Mouse (Mus musculus): ENCODE data around the gene Rnf212b. TPM values are rescaled to one million over a fixed set of nuclear protein-coding genes. Genes with fewer than 3 reads are reported as not detected.
A peak's percentile ranks its signal among the peaks of the same experiment; 100 is the strongest.

Rnf212b gene
- total RNA-seq, 2 experiments from 2014 or later: not detected

DNA sequence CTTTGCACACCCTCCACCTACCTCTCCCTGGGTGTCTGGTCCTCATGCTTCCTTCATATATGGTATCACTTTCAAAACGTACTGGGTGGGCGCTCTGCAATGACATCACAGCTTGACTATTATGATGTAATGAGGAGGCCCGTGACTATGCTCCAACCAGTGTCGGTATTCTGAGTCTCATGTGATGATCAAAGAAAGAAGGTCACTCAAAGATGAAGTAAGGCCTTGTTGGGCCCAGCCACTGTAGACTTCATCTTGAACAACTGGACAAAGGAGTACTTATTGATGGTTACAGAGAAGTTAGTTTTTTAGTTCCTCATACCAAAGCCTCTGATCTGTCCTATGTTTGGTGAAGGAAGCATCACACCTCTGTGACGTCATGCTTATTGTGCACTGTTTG, 56.9 kb downstream of the Rnf212b start, which contains the start of gene Homez:
Gene Homez (minus strand): TSS at position 101 of the 400 bp plus-strand sequence.
- DNase-seq (ENCODE audit: low spot score in 2 of 2): no peak

DNA sequence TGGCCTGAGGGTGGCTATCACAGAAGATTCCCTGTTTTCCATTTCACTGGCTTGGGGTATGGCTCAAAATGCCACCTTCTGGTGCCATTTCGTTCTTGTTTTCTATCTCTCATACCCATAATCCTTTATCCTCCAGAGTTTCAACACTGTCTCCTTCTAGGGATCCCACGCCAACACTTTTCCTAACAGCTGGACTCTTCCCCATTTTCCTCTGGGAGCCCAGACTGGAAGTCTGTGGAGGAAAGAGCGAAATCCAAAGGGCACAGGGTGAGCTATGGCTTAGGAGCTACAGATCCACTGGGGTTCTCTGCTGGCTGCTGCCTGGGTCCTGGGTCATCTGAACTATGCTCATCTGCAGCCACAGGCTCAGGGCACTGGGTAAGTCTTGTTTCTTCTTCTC, 60.2 kb downstream of the Rnf212b start:
- DNase-seq (ENCODE audit: low spot score in 2 of 2): no peak

DNA sequence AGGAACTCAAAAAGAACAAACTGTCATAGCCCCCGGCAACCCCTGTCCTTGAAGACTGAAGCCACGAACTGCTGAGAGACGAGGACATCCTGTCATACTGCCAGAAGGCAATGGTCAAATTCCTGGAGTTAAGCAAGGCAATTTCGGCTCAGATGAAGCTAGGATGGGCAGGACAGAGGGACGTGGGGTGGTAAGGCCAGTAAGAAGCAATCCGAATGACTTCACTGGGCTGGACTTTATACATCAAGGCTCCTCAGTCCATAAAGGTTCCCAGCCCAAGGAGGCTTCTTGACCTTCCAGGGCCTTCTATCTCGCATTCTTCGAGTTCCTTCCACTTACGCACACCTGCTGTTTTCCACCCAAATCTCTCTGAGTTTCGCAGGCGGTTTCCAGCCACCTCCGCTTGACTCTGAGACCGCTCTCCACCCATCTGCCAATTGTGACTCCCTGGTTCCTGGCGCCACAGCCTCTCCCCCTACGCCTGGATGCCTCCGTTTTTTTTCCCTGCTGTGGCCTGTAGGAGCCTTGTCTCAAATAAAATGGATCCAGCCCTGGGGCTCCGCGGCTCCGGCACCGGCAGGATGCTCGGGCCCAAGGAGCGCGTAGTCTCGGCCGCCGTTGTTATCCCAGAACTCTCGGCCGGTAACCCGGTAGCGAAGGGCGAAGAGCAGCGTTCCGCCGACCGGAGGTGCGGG, 62.0 kb downstream of the Rnf212b start:
- DNase-seq (ENCODE audit: low spot score in 2 of 2): no peak

DNA sequence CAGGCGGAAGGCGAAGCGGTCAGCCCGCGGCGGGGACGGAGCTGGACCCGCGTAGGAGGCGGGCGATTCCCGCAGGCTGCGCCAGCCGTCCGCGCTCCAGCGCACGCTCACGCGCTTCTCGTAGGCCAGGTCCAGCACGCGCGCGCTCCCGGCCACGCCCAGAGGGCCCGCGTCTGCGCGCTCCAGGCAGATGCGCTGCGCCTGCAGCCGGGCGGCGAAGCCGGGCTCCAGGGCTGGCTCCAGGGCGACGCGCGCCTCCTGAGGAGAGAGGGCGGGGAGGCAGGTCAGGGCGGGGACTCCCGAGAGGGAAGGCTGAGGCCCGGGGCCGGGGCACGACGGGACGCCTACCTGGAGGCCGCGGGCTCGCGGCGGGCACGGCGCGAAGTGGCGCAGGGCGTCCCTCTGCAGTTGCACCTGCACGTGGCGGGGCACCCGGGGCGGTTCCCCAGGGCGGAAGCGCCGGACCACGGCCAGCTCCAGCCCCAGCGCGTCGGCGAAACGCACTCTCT, 62.7 kb downstream of the Rnf212b start:
- peak; percentile 85 to 92 for DNase-seq (ENCODE audit: low spot score in 2 of 2)

DNA sequence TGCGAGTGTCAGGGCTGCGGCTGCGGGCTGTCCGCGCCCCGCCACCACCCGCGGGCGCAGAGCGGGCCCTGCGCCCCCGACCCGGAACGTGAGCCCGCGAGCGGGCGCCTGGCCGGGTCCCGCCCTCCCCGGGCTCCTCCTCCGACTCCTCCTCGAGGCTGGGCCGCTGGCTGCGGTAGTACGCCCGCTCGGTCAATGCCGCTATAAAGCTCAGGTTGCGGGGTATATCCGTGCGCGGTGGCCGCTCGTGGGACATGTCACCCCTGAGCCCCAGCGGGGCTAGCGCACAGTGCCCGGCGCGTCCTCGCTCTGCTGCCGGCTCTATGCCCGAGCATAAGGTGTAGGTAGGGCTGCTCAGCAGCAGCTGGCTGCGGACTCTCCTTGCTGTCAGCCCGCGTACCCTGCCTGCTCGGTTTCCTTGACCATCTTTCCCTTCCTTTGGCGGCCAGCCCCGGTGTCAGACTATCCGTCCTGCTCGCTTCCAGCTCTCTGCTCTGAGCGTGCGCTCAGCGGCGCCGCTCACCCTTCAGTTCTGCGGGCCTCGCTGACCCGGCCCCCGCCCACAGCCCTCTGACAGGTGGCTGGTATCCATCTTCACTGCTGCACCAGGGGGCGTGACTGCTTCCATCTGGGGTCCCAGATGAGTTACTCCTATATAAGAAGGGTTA, 63.2 kb downstream of the Rnf212b start, which contains the start of gene Ppp1r3e:
Gene Ppp1r3e (minus strand): TSS at position 503 of the 668 bp plus-strand sequence.
- peak; percentile 58 to 75 for DNase-seq (ENCODE audit: low spot score in 2 of 2)

DNA sequence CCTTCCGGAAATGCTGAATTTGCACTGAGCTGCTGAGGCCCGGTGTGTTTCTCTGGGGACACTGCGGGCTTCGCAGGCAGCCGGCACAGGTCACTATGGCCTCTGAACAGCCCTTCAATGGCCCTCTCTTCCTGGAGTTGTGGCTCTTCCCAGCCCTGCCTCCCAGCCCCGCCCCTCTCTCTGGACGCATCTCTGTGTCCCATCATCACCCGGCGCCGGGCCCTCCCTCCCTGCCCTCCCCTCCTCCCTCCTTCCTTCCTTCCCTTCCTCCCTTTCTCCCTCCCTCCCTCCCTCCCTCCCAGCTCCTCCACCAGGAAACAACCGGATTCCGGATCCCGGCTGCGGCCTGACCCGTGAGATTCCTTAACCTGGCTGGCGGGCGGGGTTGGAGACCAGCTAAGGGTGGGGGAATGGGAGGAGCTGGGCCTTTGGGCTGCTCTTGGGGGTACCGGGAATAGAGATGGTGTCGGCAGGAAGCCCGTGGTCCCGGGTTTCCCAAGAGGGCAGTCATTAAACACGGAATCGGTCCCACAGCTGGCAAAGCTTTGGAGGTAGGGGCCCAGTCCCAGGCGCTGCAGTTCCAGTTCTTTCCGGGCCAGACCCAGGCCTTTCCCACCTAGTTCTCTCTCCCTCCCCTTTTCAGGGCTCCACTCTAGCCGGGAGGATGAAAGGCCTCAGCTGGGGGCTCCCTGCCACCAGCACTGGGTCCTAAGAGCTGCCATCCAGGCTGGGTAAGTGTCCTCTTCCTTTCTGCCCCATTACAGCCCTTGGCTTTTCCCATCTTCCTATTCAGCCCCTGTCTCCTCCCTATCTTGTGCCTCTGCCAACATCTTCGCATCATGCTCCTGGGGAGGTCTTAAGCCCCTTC, 69.4 kb downstream of the Rnf212b start, which contains the start of the genes Bcl2l2 and Gm20521:
Gene Bcl2l2 (plus strand): TSS at position 224 of the 868 bp plus-strand sequence.
Gene Gm20521 (plus strand): TSS at position 288 of the 868 bp plus-strand sequence.
- peak; percentile 75 to 81 for DNase-seq (ENCODE audit: low spot score in 2 of 2)

DNA sequence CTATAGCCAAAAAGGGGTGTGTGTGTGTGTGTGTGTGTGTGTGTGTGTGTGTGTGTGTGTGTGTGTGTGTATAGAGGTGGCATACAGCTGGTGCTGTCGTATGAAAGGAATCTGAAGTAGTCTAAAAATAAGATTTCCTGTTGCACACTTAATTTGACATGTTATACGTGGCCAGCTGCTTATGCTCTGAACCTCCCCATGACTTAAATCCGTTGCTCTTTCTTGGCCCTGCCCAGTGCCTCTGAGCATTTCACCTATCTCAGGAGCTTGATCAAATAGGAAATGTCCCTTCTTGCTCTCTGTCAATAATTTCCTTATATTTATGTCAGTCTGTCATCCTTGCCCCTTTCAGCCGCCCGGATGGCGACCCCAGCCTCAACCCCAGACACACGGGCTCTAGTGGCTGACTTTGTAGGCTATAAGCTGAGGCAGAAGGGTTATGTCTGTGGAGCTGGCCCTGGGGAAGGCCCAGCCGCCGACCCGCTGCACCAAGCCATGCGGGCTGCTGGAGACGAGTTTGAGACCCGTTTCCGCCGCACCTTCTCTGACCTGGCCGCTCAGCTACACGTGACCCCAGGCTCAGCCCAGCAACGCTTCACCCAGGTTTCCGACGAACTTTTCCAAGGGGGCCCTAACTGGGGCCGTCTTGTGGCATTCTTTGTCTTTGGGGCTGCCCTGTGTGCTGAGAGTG, 70.2 kb downstream of the Rnf212b start:
- no peak for DNase-seq (ENCODE audit: low spot score in 2 of 2)

DNA sequence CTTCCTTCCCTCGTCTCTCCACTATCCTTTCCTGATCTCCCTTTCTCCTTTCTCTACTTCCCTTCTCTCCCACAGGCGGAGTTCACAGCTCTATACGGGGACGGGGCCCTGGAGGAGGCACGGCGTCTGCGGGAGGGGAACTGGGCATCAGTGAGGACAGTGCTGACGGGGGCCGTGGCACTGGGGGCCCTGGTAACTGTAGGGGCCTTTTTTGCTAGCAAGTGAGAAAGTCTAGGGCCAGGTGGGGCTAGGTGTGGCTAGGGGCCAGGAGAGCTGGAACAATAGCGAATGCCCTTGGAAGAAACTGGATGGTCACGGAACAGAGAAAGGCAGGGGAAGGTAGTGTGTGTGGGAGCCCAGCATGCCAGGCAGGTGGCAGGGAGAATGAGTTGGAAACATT, 71.4 kb downstream of the Rnf212b start:
- no peak for DNase-seq (ENCODE audit: low spot score in 2 of 2)

DNA sequence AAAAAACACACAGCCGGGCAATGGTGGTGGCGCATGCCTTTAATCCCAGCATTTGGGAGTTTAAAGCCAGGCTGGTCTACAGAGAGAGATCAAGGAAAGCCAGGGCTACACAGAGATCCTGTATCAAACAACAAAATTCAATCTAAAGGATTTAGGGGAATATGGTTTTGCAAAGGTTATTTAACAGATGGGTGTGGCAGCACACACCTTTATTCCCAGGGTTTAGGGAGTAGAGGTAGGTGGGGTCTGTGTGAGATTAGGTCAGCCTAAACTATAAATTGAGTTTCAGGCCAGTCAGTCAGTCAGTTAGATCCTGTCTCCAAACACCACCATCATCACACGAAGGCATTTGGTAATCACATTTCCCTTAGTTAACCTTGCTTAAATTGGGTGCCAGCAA, 78.3 kb downstream of the Rnf212b start, which contains the start of gene Pabpn1:
Gene Pabpn1 (plus strand): TSS at position 301 of the 400 bp plus-strand sequence.
- no peak for DNase-seq (ENCODE audit: low spot score in 2 of 2)

DNA sequence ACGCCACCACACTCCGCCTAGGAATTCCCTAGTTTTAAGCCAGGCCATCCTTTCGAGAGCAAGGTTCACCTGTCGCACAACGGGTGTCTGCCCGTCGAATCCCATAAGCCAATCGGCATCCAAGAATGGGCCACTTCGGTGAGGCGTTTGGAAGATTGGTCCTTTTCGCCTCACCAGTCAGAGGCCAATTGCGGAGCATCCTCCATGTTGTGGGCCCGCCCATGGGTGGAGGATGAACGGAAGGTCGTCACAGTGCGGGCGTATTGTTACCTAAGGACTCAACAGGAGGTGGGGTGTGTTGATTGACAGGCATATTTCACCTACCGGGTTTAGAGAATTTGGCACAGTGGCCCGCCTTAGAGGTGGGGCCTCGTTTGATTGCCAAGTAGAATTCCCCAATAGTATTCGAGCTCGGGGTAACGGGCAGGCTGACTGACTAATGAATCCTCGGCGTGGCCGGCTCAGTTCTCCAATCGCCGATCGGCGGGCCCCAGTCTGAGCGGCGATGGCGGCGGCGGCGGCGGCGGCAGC, 79.8 kb downstream of the Rnf212b start:
- DNase-seq (ENCODE audit: low spot score in 2 of 2): peak; percentile 97 to 98

DNA sequence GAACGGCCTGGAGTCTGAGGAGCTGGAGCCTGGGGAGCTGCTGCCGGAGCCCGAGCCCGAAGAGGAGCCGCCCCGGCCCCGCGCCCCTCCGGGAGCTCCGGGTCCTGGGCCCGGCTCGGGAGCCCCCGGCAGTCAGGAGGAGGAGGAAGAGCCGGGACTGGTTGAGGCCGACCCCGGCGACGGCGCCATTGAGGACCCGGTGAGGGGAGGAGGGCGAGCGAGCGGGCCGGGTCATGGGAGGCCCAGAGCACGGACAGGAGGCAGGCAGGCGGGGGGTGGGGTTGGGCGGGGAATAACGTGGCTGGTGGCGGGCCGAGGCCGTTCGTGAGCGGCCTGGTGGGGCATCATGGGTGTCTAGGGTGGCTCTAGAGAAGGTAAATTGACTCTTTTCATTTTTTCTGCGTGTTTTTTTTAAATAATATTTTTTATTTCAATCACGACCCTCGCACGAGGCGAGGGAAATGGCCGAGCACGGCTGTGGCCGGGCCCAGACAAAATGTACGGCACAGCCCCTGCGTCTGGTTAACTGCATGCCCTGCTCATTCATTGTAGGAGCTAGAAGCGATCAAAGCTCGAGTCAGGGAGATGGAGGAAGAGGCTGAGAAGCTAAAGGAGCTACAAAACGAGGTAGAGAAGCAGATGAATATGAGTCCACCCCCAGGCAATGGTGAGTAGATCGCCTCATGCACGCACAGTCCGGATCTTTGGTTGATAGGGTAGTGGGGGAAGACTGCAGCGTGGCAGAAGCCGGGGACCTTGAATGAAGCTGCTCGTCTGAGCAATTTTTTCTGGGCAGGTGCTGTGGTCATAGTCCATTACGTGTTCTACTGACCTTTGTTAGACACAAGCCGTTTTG, 80.6 kb downstream of the Rnf212b start:
- DNase-seq (ENCODE audit: low spot score in 2 of 2): no peak

DNA sequence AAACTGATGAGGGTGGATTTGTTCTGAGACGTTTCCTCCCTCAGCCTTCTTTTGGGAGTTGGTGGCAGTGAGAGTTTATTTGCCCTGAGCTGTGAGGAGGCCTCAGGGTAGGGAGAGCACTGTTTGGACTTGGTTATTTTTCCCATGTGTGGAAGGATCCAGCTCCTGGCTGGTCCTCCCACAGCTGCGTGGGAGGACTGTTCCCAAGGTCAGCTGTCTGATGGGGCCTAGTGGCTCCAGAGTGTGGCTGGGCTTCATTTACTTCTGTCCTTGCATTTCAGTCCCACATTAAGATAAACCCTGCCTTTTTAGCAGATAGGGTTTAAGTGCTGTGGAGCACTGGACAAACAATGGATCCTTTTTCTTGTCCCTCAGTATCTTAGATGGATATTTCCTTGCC, 83.5 kb downstream of the Rnf212b start:
- no peak for DNase-seq (ENCODE audit: low spot score in 2 of 2)

DNA sequence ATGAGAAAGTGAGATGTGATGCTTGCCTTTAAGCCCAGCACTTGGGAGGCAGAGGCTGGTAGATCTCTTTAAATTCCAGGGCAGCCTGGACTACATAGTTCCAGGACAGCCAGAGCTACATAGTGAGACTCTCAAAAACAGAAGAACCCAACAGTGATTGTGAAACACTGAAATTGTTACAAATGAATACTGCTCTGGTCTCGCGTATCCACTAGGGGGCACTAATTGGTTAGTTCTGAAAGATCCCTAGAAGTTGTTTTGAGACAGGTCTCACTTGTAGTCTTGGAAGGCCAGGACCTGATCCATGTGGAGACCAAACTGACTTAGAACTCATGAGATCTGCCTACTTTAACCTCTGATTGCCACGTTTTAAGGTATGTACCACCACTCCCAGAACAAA, 86.4 kb downstream of the Rnf212b start:
- DNase-seq (ENCODE audit: low spot score in 2 of 2): peak; percentile 71 to 74

DNA sequence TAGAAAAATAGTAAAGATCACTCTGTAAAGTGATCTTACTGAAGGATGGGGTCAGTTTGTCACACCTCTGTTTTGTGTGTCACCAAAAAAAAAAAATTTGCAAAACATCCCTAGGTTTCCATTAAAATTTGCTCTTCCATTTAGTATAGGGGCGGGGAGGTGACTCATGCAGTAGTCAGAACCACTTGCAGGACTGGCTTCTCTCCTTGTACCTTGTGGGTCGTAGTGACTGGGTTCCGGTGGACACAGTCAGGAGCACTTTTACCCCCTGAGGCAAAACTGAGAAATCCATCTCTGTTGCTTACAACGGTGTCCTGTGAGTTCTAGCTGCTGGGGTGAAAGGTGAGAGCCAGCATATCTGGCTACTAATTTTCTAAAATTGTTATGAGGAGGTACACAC, 89.7 kb downstream of the Rnf212b start:
- DNase-seq (ENCODE audit: low spot score in 2 of 2): no peak

Other genes with a start within 250 kb of the Rnf212b start
- 1 to 10 TPM; 3.8 to 4.3 TPM for gene Ajuba, start 236.6 kb upstream of the Rnf212b start, total RNA-seq (2021)
- gene 4931414P19Rik, start 208.1 kb upstream of the Rnf212b start, total RNA-seq (2021): 1 to 10 TPM; 5.1 to 5.5 TPM
- 100 to 1,000 TPM; 201 to 217 TPM for gene Psmb5, start 196.1 kb upstream of the Rnf212b start, total RNA-seq (2021)
- gene Psmb11, start 192.7 kb upstream of the Rnf212b start, total RNA-seq (2021): under 1 TPM; 0.21 to 0.25 TPM
- gene Gm17606, start 173.2 kb upstream of the Rnf212b start, total RNA-seq (2021): not detected
- gene Cdh24, start 172.8 kb upstream of the Rnf212b start, total RNA-seq (2021): 10 to 100 TPM; 14.7 to 17.2 TPM
- gene 1700123O20Rik, start 127.9 kb upstream of the Rnf212b start, total RNA-seq (2021): 10 to 100 TPM; 25.5 to 28.1 TPM
- 100 to 1,000 TPM; 208 to 213 TPM for gene Acin1, start 127.2 kb upstream of the Rnf212b start, total RNA-seq (2021)
- not detected for gene Gm29776, start 115.3 kb upstream of the Rnf212b start, total RNA-seq (2021)
- not detected for gene Cebpe, start 102.0 kb upstream of the Rnf212b start, total RNA-seq (2021)
- gene Slc7a8, start 32.2 kb upstream of the Rnf212b start, total RNA-seq (2021): 10 to 100 TPM; 63.7 to 66.3 TPM
- 10 to 100 TPM; 16.6 to 16.8 TPM for gene Homez, start 56.8 kb downstream of the Rnf212b start, total RNA-seq (2021)
- gene Ppp1r3e, start 63.4 kb downstream of the Rnf212b start, total RNA-seq (2021): 10 to 100 TPM; 36.7 to 40.0 TPM
- 10 to 100 TPM; 68.8 to 72.1 TPM for gene Bcl2l2, start 69.2 kb downstream of the Rnf212b start, total RNA-seq (2021)
- 1 to 10 TPM in 1 of 2 experiments, not detected in 1; 9.9 TPM for gene Gm20521, start 69.3 kb downstream of the Rnf212b start, total RNA-seq (2021)
- 100 to 1,000 TPM; 266 to 288 TPM for gene Pabpn1, start 78.4 kb downstream of the Rnf212b start, total RNA-seq (2021)
- 100 to 1,000 TPM; 606 to 608 TPM for gene Slc22a17, start 99.0 kb downstream of the Rnf212b start, total RNA-seq (2021)
- 10 to 100 TPM; 16.8 to 17.9 TPM for gene Efs, start 112.0 kb downstream of the Rnf212b start, total RNA-seq (2021)
- gene Il25, start 118.6 kb downstream of the Rnf212b start, total RNA-seq (2021): not detected
- 10 to 100 TPM; 33.5 to 37.0 TPM for gene Cmtm5, start 122.1 kb downstream of the Rnf212b start, total RNA-seq (2021)
- gene Myh6, start 152.8 kb downstream of the Rnf212b start, total RNA-seq (2021): 1 to 10 TPM; 3.1 to 4.9 TPM
- not detected for gene Gm17428, start 162.8 kb downstream of the Rnf212b start, total RNA-seq (2021)
- gene Myh7, start 180.5 kb downstream of the Rnf212b start, total RNA-seq (2021): 1 to 10 TPM; 4.4 to 7.4 TPM
- gene Ngdn, start 201.3 kb downstream of the Rnf212b start, total RNA-seq (2021): 10 to 100 TPM; 30.0 to 39.1 TPM